Mouse (Mus musculus): Measurements from ENCODE around the gene H2-D1.

- TF ChIP-seq CTCF (IDR thresholded peaks at IDR 0.05; ENCODE audit: low read depth, low read length) (no peak), POLR2A (IDR thresholded peaks at IDR 0.05; ENCODE audit: extremely low read depth, insufficient read depth, low read length) (no peak)
Observed at GRCm38 (mm10) chr17:35250348-35251120, 12.0 kb upstream of the H2-D1 start.

All from liver, adult 2 months (tissue).